ENCODE assay signal across 22 mouse cellular contexts in the genomic region with DNA sequence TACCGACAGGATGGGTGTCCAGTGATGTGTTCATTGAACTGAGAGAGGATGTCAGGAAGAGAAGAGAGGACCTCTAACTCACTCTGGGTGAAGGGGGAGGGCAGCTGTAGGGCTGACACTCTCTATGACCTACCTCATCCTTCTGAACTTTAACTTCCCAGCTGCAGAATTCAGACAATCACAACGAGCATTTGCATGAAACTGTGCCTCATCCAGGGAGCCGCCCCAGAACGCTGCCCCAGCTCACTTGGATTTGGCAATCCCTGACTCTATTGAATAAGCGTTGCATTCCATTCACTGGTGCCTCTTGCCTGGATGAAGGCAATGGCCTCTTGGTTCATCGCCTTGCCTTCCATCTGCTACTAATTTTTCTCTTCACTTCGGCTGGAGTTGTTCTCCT.
DNase-seq lines count a peak whose midpoint lies in the region; ATAC-seq and TF ChIP-seq lines count a peak whose summit lies in the region.
"Had no signal": no experiment of that assay in that cellular context is flagged by ENCODE, and none has a peak within 500 bp of the region (broad histone marks: within the 10 kb centered on the region; RNA-seq: fewer than 3 reads in every experiment).

No protein-coding gene starts in this region.

- TF ChIP-seq CTCF in Patski (IDR thresholded peaks at IDR 0.05) = no peak

- no peak overlapping the region for H3K4me3 ChIP-seq in midbrain, embryonic 10.5 days
- H3K4me3 ChIP-seq: embryonic facial prominence, embryonic 10.5 days; embryonic facial prominence, embryonic 12.5 days; forebrain, embryonic 13.5 days; forebrain, embryonic 15.5 days had no signal

- H3K27me3 ChIP-seq in Patski = no peaks in the 10 kb centered on the region
- no peaks in the 10 kb centered on the region for H3K27me3 ChIP-seq in midbrain, embryonic 10.5 days (ENCODE audit: low read depth, poor library complexity, severe bottlenecking)
- H3K27me3 ChIP-seq: embryonic facial prominence, embryonic 12.5 days; forebrain, embryonic 13.5 days; forebrain, embryonic 15.5 days had no signal

- peaks cover 5% of the 10 kb centered on the region for H3K4me1 ChIP-seq in midbrain, embryonic 10.5 days
- H3K4me1 ChIP-seq: embryonic facial prominence, embryonic 12.5 days; forebrain, embryonic 15.5 days had no signal

- H3K36me3 ChIP-seq in midbrain, embryonic 10.5 days = no peaks in the 10 kb centered on the region
- H3K36me3 ChIP-seq: embryonic facial prominence, embryonic 10.5 days; embryonic facial prominence, embryonic 12.5 days; forebrain, embryonic 15.5 days; G1E had no signal

- 93% methylated on average over 7 of the region's 7 CpGs for WGBS in midbrain, embryonic 10.5 days

- no peak overlapping the region for H3K27ac ChIP-seq in midbrain, embryonic 10.5 days (replicated peaks)
- H3K27ac ChIP-seq: embryonic facial prominence, embryonic 10.5 days; embryonic facial prominence, embryonic 12.5 days; forebrain, embryonic 13.5 days; forebrain, embryonic 15.5 days had no signal

- DNase-seq in ES-CJ7 (ENCODE audit: low read depth, low spot score) = peak; percentile 65
- peak; percentile 72 for DNase-seq in Muller cell, postnatal 12 days (ENCODE audit: inconsistent ontology term)
- no peak for DNase-seq in Patski (ENCODE audit: low read depth, low spot score)
- peak; percentile 80 for DNase-seq in ZHBTc4 (ENCODE audit: low read depth, low spot score)
- no peak for DNase-seq in midbrain, embryonic 10.5 days (ENCODE audit: low spot score)
- DNase-seq in right cerebral cortex, postnatal 4 days = no peak
- DNase-seq in spleen, adult 12 weeks (ENCODE audit: low spot score) = no peak
- DNase-seq: adrenal gland, adult 2 months; adrenal gland, postnatal 10 days; adrenal gland, postnatal 25 days; B cell, adult 2 months; cerebellum, adult 11 months; cerebellum, adult 18-20 months; cerebellum, adult 8-10 months; cerebellum, postnatal 25 days; forebrain, postnatal 0 days had no signal

- CTCF ChIA-PET in Patski (lab: Charles Lee) = interaction anchor here (0.9 to 2.3 kb wide), 2 partner anchors 11 to 408 kb away, joined by 3 to 6 read pairs; a partner anchor contains a TSS

- peak; percentile 26 for ATAC-seq in Patski
- ATAC-seq: CD4-positive, CD25-positive, alpha-beta regulatory T cell, adult 4 months; forebrain, embryonic 13.5 days; forebrain, embryonic 15.5 days; forebrain, postnatal 0 days had no signal

- in situ Hi-C loops in Patski (cut with MboI; ENCODE audit: low pct_unique_long_range_greater_than_20kb) = loop anchor here (25.0 kb wide), 1 partner anchor 372 kb away; no protein-coding TSS in a partner anchor

- POLR2A ChIA-PET in Patski (lab: Charles Lee) = no interaction called here

- no peaks in the 10 kb centered on the region for H3K9me3 ChIP-seq in midbrain, embryonic 10.5 days (replicated peaks)
- H3K9me3 ChIP-seq: embryonic facial prominence, embryonic 10.5 days; embryonic facial prominence, embryonic 12.5 days; forebrain, embryonic 13.5 days; forebrain, embryonic 15.5 days had no signal

Comparison
In these comparisons a context has a peak if more than half of its experiments do, and no peak if none do; other contexts are left out.
1. DNase-seq: peak in ES-CJ7 (single experiment), Muller cell, postnatal 12 days (single experiment) and ZHBTc4 (single experiment); none in Patski (single experiment), midbrain, embryonic 10.5 days (single experiment), right cerebral cortex, postnatal 4 days (single experiment) and spleen, adult 12 weeks (single experiment).